Mouse (Mus musculus): ENCODE data around the gene Aasdhppt. TPM values are rescaled to one million over a fixed set of nuclear protein-coding genes. Genes with fewer than 3 reads are reported as not detected.

The Aasdhppt gene
- 3.6 and 5.4 TPM in 2 replicates for polyA plus RNA-seq (2012; rRNA removed)

DNA sequence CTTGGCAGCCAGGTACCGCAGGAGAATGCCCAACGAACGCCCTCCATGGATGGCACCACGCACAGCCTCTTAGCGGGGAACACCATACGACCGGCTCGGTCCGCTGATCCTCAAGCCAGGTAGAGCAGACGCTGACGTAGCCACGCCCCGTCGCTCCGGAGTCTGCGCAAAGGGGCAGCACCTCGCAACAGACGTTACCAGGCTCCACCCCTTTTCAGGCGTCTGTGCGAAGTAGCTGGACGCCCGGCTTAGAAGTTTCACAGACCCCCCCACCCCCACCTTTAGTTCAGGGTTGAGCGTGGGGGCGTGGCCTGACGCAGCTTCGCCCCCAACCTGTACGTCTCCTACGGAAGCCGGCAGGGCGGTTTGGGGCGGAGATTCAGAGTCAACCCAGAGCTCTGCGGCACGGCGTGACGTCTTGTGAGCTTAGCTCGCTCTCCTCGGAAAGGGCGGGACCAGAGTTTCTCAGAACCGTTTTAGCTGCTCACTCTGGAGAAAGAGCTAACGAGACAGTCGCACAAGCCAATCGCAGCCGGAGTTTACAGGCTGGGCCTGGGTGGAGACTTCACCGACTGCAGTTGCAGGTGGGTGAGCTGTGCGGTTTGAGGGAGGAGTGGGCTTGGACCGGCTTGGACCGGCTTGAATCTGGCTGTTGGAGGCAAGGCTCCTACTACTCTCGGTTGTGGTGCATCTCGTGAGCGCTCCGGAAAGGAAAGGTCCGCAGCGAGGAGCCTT, at the start of gene Aasdhppt, which contains the start of gene Kbtbd3:
Gene Aasdhppt (minus strand): TSS at position 121 of the 735 bp plus-strand sequence.
Gene Kbtbd3 (plus strand): TSS at position 483 of the 735 bp plus-strand sequence.
- H3K36me3 ChIP-seq (ENCODE audit: control insufficient read depth, insufficient read depth, low read length) = no peaks in the 10 kb centered on the region
- H3K4me1 ChIP-seq (ENCODE audit: control insufficient read depth, insufficient read depth, low read length) = peaks cover 8% of the 10 kb centered on the region
- DNase-seq = peak; percentile 100
- TF ChIP-seq POLR2A (IDR thresholded peaks at IDR 0.05; ENCODE audit: low read depth, low read length) = peak; percentile 86
- no peak for TF ChIP-seq CTCF (conservative IDR thresholded peaks at IDR 0.05; ENCODE audit: insufficient read depth, insufficient read length, low read depth, low read length)
- H3K4me3 ChIP-seq (ENCODE audit: insufficient read depth, low read depth, low read length) = peak within 1 kb of the TSS; percentile 87
- peak within 1 kb of the TSS; percentile 77 for H3K27ac ChIP-seq (ENCODE audit: insufficient read depth, low read depth, low read length)
- H3K27me3 ChIP-seq (replicated peaks; ENCODE audit: control insufficient read depth, insufficient read depth, low read length) = no peaks in the 10 kb centered on the region
- WGBS = under 1% methylated on average over 53 of the region's 53 CpGs

DNA sequence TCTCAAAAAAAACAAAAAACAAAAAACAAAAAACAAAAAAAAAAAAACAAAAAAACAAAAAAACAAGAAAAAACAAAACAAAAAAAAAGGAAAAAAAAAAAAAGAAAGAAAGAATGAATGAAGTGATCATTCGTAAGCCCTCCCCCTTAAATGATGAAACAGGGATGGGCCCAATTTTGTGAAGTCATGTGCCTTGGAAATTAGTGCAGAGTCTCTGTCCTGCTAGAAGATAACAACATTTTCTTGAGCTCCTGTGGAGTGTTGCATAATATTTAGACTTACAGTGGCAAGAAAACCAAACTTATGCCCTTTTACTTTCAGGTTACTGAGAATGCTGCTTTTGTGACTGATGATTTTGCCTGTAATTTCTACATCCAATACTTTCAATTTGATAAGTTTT, 43.9 kb upstream of the Aasdhppt start:
- Histone ChIP-seq H3K4me3 (ENCODE audit: insufficient read depth, low read depth, low read length) (no peak overlapping the region), H3K27ac (ENCODE audit: insufficient read depth, low read depth, low read length) (no peak overlapping the region), H3K36me3 (ENCODE audit: control insufficient read depth, insufficient read depth, low read length) (no peaks in the 10 kb centered on the region), H3K4me1 (ENCODE audit: control insufficient read depth, insufficient read depth, low read length) (no peaks in the 10 kb centered on the region), H3K27me3 (replicated peaks; ENCODE audit: control insufficient read depth, insufficient read depth, low read length) (no peaks in the 10 kb centered on the region)
- DNase-seq = no peak
- TF ChIP-seq POLR2A (IDR thresholded peaks at IDR 0.05; ENCODE audit: low read depth, low read length) = no peak
- TF ChIP-seq CTCF (conservative IDR thresholded peaks at IDR 0.05; ENCODE audit: insufficient read depth, insufficient read length, low read depth, low read length) = no peak
- 97% methylated on average over 1 of the region's 1 CpGs for WGBS

DNA sequence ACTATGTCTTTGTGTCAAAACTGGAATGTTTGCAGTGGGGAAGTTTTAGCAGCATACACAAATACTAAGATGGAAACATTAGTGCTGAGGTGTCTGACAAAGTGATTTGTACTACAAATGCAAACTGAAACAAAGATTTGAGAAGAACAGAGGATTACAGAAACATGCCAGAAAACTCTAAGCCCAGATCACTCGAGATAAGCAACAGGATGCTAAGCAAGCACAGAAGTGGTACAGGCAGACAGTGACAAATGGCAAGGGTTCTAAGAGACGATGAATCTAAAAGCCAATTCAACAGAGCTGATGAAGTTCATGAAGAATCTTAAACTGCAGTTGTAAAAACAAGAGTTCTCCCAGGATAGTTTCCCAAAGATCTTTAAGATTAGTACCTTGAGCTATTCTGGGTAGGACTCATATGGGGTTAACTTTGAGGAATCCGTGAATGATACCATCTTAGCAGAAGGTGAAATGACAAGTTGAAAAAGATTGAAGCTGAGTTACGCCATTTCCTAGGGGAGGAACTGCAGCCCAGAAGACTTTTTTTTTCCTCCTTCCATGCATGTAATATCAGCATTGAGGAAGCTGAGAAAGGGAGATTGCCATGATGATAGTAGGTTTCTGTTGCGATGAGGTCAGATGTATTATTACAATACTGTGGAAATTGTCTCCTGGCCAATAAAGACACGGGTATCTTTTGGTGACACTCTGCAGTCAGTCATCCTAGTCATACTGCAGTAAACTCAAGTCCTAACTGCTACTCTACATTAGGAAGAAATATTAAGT, 9.9 kb upstream of the Aasdhppt start:
- Histone ChIP-seq H3K4me1 (ENCODE audit: control insufficient read depth, insufficient read depth, low read length) (no peaks in the 10 kb centered on the region), H3K27me3 (replicated peaks; ENCODE audit: control insufficient read depth, insufficient read depth, low read length) (no peaks in the 10 kb centered on the region), H3K36me3 (ENCODE audit: control insufficient read depth, insufficient read depth, low read length) (no peaks in the 10 kb centered on the region), H3K4me3 (ENCODE audit: insufficient read depth, low read depth, low read length) (no peak overlapping the region), H3K27ac (ENCODE audit: insufficient read depth, low read depth, low read length) (no peak overlapping the region)
- 78% methylated on average over 6 of the region's 6 CpGs for WGBS
- TF ChIP-seq CTCF (conservative IDR thresholded peaks at IDR 0.05; ENCODE audit: insufficient read depth, insufficient read length, low read depth, low read length) (no peak), POLR2A (IDR thresholded peaks at IDR 0.05; ENCODE audit: low read depth, low read length) (no peak)
- no peak for DNase-seq

DNA sequence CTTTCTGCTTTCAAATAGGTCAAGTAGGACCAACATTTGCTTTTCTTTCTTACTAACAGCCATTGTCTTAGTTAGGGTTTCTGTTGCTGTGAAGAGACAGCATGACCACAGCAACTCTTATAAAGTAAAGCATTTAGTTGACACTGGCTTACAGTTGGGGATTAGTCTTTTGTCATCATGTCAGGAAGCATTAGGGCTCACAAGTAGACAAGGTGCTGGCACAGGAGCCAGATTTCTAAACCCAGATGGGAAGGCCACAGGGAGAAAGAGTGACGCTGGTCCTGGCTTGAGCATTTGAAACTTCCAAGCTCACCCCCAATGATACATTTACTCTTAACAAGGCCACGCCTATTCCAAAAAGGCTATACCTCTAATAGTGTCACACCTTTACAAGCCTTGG, 6.5 kb upstream of the Aasdhppt start:
- WGBS = 93% methylated on average over 2 of the region's 2 CpGs
- Histone ChIP-seq H3K36me3 (ENCODE audit: control insufficient read depth, insufficient read depth, low read length) (no peaks in the 10 kb centered on the region), H3K27me3 (replicated peaks; ENCODE audit: control insufficient read depth, insufficient read depth, low read length) (no peaks in the 10 kb centered on the region), H3K27ac (ENCODE audit: insufficient read depth, low read depth, low read length) (no peak overlapping the region), H3K4me3 (ENCODE audit: insufficient read depth, low read depth, low read length) (no peak overlapping the region), H3K4me1 (ENCODE audit: control insufficient read depth, insufficient read depth, low read length) (peaks cover 4% of the 10 kb centered on the region; the same call in 1 of the 2 replicates)
- no peak for DNase-seq
- TF ChIP-seq CTCF (conservative IDR thresholded peaks at IDR 0.05; ENCODE audit: insufficient read depth, insufficient read length, low read depth, low read length) = no peak
- TF ChIP-seq POLR2A (IDR thresholded peaks at IDR 0.05; ENCODE audit: low read depth, low read length) = no peak

DNA sequence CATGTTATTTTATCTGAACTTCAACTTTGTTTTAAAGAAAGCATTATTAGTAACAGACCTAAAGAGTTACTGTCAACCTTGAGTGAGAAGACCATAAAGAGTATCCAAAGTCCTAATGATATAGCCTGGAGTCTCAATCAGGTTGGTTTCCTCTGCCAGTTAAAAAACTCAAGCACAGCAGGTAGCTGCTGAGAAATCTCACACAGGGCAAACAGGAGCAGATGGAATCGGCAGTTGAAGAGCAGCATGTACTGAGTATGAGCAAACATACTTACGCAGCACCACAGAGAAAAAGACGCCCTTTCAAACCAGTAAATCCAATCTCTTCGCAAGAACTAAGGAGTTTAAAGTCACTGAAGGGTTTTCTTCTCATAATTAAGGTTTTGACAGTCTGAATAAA, 4.7 kb upstream of the Aasdhppt start:
- 98% methylated on average over 4 of the region's 4 CpGs for whole genome bisulfite sequencing
- Histone ChIP-seq H3K27ac (ENCODE audit: insufficient read depth, low read depth, low read length) (no peak overlapping the region), H3K4me1 (ENCODE audit: control insufficient read depth, insufficient read depth, low read length) (peaks cover 5% of the 10 kb centered on the region; the same call in 1 of the 2 replicates), H3K4me3 (ENCODE audit: insufficient read depth, low read depth, low read length) (no peak overlapping the region), H3K36me3 (ENCODE audit: control insufficient read depth, insufficient read depth, low read length) (no peaks in the 10 kb centered on the region), H3K27me3 (replicated peaks; ENCODE audit: control insufficient read depth, insufficient read depth, low read length) (no peaks in the 10 kb centered on the region)
- TF ChIP-seq CTCF (conservative IDR thresholded peaks at IDR 0.05; ENCODE audit: insufficient read depth, insufficient read length, low read depth, low read length) = no peak
- DNase-seq = no peak

DNA sequence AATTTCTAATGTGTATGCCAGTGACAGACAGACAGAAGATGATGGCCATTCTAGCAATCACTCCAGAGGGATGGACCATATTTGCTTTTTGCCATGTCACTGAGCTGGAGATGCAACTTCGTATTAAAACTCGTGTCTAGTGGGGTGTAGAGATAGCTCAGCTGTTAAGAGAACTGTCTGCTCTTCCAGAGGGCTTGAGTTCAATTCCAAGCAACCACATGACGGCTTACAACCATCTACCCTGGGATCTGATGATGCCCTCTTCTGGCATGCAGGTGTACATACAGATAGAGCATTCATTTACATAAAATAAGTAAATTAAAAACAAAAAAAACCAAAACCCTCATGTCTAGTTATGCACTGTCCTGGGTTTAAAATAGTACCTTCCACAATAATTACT, 1.9 kb upstream of the Aasdhppt start:
- Histone ChIP-seq H3K36me3 (ENCODE audit: control insufficient read depth, insufficient read depth, low read length) (no peaks in the 10 kb centered on the region), H3K27ac (ENCODE audit: insufficient read depth, low read depth, low read length) (no peak overlapping the region), H3K4me3 (ENCODE audit: insufficient read depth, low read depth, low read length) (no peak overlapping the region), H3K4me1 (ENCODE audit: control insufficient read depth, insufficient read depth, low read length) (peaks cover 8% of the 10 kb centered on the region), H3K27me3 (replicated peaks; ENCODE audit: control insufficient read depth, insufficient read depth, low read length) (no peaks in the 10 kb centered on the region)
- TF ChIP-seq POLR2A (IDR thresholded peaks at IDR 0.05; ENCODE audit: low read depth, low read length) = no peak
- 88% methylated on average over 3 of the region's 3 CpGs for WGBS
- DNase-seq = no peak

DNA sequence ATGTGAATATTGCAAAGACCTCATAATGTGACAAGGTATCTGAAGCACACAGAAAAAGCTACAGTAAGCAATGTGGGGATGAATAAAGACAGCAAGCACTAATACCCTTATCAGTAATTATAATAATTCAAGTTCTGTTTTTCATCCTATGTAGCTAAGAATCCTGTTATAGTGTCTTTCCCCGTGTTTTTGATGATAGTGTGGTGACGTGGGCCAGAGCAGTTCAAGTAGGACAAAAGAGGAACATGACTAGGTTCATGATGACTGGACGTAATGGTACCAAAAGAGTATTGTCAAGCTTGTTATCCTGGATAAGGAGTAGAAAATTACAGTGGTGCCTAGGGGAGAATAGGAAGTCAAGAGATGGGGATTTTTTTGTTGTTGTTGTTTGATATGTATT, 1.4 kb upstream of the Aasdhppt start:
- WGBS = 70% methylated on average over 3 of the region's 3 CpGs
- Histone ChIP-seq H3K27me3 (replicated peaks; ENCODE audit: control insufficient read depth, insufficient read depth, low read length) (no peaks in the 10 kb centered on the region), H3K4me1 (ENCODE audit: control insufficient read depth, insufficient read depth, low read length) (peaks cover 8% of the 10 kb centered on the region), H3K27ac (ENCODE audit: insufficient read depth, low read depth, low read length) (no peak overlapping the region), H3K4me3 (ENCODE audit: insufficient read depth, low read depth, low read length) (no peak overlapping the region), H3K36me3 (ENCODE audit: control insufficient read depth, insufficient read depth, low read length) (no peaks in the 10 kb centered on the region)
- TF ChIP-seq CTCF (conservative IDR thresholded peaks at IDR 0.05; ENCODE audit: insufficient read depth, insufficient read length, low read depth, low read length) = no peak
- no peak for TF ChIP-seq POLR2A (IDR thresholded peaks at IDR 0.05; ENCODE audit: low read depth, low read length)
- no peak for DNase-seq
